Mouse (Mus musculus): ENCODE results near the gene Xpr1. TPM values are rescaled to one million over a fixed set of nuclear protein-coding genes. Genes with fewer than 3 reads are reported as not detected.
A peak's percentile ranks its signal among the peaks of the same experiment; 100 is the strongest.

Gene Xpr1
- total RNA-seq, 1 experiment from 2014 or later, result 27.5 TPM

DNA sequence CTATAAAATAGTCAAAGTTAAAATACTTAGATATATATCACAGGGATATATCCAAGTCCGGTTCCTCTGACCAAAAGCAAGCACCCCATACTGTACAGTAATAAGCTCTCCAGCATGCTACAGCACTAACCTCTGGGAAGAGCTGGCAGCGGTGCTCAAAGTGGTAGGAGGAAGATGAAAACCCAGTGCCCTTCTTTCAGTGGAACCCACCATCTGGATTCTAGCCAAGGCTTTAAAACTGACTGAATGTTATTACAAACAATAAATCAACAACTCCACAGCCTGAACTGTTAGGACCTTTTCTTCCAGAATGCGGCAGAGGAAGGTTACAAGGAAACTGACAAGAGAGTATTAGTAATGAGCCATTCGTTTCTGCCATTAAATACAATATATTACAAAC lies 1.8 kb downstream of the Xpr1 start:
- no peak for ATAC-seq (replicated peaks in 1 of 2; ENCODE audit: insufficient read depth in 1 of 2, low FRiP score in 2 of 2, low TSS enrichment in 1 of 2, low read depth in 1 of 2, poor library complexity in 2 of 2, severe bottlenecking in 2 of 2)

DNA sequence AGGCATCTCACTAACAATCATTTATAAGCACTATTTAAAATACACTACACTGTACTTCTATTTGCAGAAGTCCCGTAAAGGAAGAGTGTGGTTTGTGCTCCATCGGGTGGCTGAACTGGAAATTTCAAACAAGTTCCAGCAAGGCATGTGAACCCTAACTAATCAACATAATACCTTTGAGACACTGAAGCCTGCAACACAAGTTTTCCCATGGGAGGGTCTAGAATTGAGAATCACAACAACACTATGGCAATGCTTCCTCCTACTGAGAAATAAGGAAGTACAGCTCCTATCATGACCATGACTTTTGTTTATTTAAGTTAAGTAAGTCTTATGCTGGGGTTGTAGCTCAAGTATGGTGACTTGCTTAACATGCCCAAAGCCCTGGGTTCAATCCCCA lies 4.5 kb downstream of the Xpr1 start:
- peak in 1 of 2 experiments; percentile 27; a peak in 1 of 4 replicates for ATAC-seq (replicated peaks in 1 of 2; ENCODE audit: insufficient read depth in 1 of 2, low FRiP score in 2 of 2, low TSS enrichment in 1 of 2, low read depth in 1 of 2, poor library complexity in 2 of 2, severe bottlenecking in 2 of 2)

DNA sequence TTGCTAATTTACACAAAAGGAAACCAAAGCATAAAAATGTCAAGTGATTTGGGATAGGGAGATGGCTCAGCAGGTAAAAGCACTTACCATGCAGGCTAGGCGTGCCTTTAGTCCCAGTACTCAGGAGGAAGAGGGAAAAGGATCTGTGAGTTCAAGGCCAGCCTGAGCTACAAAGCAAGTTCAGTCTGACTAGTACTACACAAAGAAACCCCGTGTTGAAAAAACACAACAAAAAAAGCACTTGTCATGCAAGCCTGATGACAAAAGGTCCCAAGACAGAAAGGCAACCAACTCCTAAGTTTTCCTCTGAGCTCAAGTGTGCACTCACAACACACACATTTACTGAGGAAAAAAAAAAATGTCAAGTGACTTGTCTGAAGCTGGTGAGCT lies 8.6 kb downstream of the Xpr1 start:
- no peak for ATAC-seq (replicated peaks in 1 of 2; ENCODE audit: insufficient read depth in 1 of 2, low FRiP score in 2 of 2, low TSS enrichment in 1 of 2, low read depth in 1 of 2, poor library complexity in 2 of 2, severe bottlenecking in 2 of 2)

DNA sequence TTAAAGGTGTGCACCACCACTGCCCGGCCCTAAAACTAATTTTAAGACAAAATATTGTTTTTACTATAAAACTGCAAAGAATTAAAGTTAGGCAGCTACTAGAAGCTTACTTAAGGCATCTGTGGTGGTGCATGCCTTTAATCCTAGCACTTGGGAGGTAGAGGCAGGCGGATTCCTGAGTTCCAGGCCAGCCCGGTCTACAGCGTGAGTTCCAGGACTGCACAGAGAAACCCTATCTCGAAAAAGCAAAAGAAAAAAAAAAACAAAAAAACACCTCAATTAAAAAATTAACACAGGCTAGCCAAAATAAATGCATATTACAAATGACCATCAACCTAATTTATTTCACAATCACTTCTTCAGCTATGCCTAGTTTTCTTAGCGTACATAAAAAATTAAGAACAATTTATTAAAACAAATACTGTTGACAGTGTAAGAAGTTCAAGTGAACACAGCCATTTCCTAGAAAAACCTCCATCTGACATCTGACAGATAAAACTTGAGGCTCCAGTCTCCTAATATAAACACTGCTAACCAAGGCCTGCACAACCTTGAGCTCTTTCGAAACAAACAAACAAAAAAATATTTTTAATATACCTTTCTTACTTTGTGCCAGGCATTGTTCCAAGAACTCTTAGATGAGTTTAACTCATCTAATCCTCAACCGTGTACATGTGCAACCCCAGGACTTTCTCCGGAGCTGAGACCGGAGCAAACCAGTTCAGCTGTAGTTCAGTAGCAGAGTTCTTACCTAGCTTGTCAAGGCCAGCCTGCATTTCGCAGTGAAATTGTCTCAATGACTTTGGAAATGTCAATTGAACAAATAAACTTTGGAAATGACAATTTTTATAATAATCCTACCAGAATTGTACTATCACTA lies 9.3 kb downstream of the Xpr1 start:
- no peak for ATAC-seq (replicated peaks in 1 of 2; ENCODE audit: insufficient read depth in 1 of 2, low FRiP score in 2 of 2, low TSS enrichment in 1 of 2, low read depth in 1 of 2, poor library complexity in 2 of 2, severe bottlenecking in 2 of 2)

DNA sequence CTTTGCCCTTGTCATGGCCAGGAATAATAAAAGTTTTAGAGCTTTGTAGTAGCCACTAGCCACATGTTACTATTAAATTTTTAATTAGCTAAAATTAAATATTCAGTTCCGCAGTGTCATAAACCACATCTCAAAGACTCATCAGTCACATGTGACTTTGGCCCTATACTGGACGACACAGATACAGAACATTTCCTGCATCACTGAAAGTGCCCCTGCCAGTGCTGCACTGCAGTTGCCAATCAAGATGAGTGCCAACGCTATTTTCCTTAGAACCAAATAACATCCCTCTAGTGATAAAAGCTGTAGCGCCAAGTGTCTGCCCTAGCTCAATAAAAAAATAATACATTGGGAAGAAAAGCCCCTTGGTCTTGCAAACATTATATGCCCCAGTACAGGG lies 17.2 kb downstream of the Xpr1 start:
- ATAC-seq (replicated peaks in 1 of 2; ENCODE audit: insufficient read depth in 1 of 2, low FRiP score in 2 of 2, low TSS enrichment in 1 of 2, low read depth in 1 of 2, poor library complexity in 2 of 2, severe bottlenecking in 2 of 2), result no peak

DNA sequence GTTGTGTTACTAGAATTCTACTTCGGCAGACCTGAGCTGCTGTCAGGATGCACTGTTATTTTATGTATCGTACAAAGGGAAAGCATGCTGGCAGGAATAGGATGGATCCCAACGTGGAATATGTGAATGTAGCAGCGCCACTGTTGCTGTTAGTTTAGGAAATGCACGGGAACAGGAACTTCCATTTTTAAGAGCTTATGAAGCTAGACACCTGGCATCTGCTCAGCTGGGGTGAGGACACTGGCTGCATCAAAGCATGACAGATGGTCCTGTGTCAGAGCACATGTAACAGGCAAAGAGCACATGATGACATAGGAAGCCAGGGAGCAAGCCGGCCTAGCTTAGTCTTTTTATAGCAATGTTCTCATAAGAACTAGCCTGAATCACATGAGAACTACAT lies 22.4 kb downstream of the Xpr1 start:
- no peak for ATAC-seq (replicated peaks in 1 of 2; ENCODE audit: insufficient read depth in 1 of 2, low FRiP score in 2 of 2, low TSS enrichment in 1 of 2, low read depth in 1 of 2, poor library complexity in 2 of 2, severe bottlenecking in 2 of 2)

DNA sequence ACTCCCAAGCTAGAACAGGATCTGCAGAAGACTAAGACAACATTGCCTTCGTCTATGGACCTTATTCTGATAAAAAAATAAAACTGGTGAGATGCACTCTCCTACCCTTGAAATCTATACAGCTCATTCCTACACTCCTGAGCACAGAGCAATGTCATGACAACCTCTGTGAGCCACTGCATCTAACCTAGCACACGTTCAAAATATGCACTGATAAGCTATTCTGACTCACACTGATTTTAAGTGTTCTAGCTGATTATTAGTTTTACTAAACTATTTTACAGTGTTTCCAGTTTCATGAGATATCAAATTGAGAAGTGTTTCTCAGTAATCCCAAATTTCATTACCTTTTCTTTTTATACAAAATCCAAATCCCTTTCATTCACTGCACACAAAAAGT lies 23.2 kb downstream of the Xpr1 start:
- no peak for ATAC-seq (replicated peaks in 1 of 2; ENCODE audit: insufficient read depth in 1 of 2, low FRiP score in 2 of 2, low TSS enrichment in 1 of 2, low read depth in 1 of 2, poor library complexity in 2 of 2, severe bottlenecking in 2 of 2)

DNA sequence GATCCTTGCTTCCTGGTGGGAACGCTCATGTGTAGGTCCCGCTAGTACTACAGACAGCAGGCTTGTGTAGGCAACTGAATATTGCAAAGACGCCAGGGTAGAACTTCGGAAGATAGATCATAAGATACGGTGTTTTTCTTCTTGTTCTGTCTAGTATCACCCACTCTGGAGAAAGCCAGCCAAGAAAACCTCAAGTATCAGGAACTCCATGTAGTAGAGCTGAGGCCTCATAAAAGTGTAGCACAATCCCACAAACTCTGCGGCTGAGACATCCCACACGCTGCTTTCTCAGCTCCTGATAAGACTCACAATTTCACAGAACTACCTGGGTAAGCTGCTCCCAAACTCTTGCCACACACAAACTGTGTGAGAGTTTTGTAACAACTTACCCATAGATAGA lies 24.4 kb downstream of the Xpr1 start:
- no peak for ATAC-seq (replicated peaks in 1 of 2; ENCODE audit: insufficient read depth in 1 of 2, low FRiP score in 2 of 2, low TSS enrichment in 1 of 2, low read depth in 1 of 2, poor library complexity in 2 of 2, severe bottlenecking in 2 of 2)

DNA sequence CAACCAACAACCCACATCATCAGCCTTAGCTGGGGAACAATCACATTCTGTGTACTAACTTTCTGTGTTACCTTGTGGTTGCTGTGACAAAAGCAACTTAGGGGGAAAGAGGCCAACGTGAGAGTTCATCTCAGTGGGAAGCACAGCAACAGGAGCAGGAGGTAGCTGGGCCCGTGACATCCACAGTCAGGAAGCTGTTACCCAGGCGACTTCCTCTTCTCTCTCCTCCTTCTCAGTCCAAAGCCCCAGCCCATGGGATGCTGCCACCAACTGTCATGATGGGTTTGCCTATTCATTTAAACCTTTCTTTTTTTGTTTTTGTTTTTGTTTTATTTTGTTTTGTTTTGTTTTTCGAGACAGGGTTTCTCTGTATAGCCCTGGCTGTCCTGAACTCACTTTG lies 25.7 kb downstream of the Xpr1 start:
- peak; percentile 53 to 76; a peak in 2 of 4 replicates for ATAC-seq (replicated peaks in 1 of 2; ENCODE audit: insufficient read depth in 1 of 2, low FRiP score in 2 of 2, low TSS enrichment in 1 of 2, low read depth in 1 of 2, poor library complexity in 2 of 2, severe bottlenecking in 2 of 2)

DNA sequence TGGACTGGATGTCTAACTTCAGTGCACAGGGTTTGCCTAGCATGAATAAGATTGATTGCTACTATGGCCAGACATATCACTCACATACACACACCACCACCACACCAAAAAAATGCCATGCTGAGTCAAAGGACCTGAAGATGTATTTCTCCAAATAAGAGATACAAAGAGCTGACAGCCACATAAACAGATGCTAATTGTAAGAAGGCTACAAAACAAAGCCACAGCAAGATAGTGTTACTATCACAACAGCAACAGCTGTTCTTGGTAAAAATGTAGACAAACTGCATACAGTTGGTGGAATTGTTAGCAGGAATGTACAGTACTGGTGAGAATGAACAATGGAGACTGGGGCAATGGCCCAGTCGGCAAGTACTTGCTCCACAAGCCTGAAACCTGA lies 28.8 kb downstream of the Xpr1 start:
- ATAC-seq (replicated peaks in 1 of 2; ENCODE audit: insufficient read depth in 1 of 2, low FRiP score in 2 of 2, low TSS enrichment in 1 of 2, low read depth in 1 of 2, poor library complexity in 2 of 2, severe bottlenecking in 2 of 2), result no peak

DNA sequence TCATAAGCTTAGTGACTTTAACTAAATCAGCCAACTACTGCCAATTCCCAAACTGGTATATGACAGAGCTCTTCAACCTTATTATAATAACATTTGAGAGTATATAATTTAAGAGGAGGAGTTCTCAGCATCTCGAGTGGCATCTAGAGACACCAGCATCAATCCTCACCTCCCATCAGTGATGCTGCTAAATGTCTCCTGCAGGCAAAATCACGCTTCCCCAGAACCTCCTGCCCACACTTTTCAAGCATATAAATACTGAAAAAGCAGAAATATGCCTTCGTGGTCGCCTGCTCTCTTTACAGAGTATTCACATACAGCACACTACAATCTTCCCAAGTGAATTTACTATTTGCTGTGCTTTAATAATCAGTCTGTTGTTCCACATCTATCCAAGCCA lies 30.7 kb downstream of the Xpr1 start:
- ATAC-seq (replicated peaks in 1 of 2; ENCODE audit: insufficient read depth in 1 of 2, low FRiP score in 2 of 2, low TSS enrichment in 1 of 2, low read depth in 1 of 2, poor library complexity in 2 of 2, severe bottlenecking in 2 of 2), result no peak

DNA sequence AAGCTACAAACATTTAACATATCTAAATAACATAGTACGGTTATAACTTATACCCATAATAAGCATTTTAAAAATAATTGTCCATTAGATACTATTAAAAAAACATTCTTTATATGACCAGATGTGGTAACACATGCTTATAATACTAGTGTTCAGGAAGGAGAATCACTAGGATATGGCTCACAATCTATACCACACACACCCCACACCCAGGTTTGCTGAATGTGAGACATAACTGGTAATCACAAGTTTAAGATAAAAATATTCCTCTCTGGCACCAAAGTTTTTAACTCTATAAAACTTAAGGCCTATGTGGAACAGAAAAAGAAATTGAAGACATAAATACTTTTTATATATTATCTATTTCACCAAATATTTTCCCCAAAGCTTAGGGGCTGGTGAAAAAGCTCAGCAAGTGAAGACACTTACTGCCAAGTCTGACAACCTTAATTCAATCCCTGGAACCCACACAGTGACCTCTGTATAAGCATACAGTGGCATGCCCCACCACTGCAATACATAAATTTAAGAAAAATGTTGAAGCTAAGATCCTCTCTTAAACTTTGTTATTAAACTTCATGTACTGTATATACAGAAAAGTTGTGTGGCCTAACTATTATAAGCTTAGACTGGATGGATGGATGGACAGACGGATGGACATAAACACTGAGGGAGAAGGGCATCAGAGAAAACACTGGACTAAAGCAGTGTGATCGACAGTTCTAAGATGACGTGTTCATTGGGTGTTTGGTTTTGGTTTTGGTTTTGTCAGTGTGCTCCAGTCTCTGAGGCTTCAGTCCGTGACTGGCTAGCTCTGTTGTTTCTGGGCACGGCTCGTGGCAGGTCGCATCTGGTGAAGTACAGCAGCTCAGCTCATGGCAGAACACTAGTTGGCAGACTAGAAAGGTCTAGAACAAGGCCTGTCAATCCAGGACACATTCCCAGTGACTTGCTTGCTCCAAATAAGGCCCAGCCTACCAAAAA lies 33.6 kb downstream of the Xpr1 start:
- no peak for ATAC-seq (replicated peaks in 1 of 2; ENCODE audit: insufficient read depth in 1 of 2, low FRiP score in 2 of 2, low TSS enrichment in 1 of 2, low read depth in 1 of 2, poor library complexity in 2 of 2, severe bottlenecking in 2 of 2)

DNA sequence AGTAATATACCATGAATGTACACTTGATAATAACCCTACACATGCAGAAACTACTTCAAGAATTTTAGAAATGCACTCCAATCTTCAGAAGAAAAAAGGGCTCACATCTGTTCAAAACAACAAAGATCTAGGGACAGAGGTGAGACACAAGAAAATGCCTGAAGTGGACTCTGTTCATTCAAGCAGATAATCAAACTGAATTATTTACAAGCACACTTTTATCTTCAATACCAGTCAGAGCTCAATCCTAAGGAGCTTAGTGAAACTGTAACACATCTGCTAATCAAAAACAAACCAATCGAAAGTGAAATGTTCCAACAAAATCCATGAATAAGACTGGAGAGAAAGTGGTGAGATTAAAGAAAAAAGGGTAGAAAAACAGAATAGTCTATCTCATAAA lies 35.3 kb downstream of the Xpr1 start:
- ATAC-seq (replicated peaks in 1 of 2; ENCODE audit: insufficient read depth in 1 of 2, low FRiP score in 2 of 2, low TSS enrichment in 1 of 2, low read depth in 1 of 2, poor library complexity in 2 of 2, severe bottlenecking in 2 of 2), result no peak

DNA sequence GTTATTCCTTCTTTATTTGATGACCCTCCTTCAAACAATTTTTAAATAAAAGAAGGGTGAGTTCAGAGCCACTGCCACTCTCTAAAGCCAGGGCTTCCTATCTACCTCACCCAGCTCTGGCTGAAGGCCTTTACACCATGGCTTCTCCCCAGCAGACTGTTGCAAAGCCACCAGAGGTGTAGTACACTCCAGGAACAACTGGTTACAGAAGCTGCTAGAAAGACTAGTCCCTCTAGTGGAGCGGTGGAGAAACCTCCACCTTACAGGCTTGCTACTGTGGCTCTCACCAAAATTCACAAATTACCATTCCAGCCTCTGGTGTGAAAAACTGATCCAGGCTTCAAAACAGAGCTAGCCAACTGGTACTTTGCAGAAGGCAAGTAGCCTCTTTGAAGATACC lies 37.9 kb downstream of the Xpr1 start:
- no peak for ATAC-seq (replicated peaks in 1 of 2; ENCODE audit: insufficient read depth in 1 of 2, low FRiP score in 2 of 2, low TSS enrichment in 1 of 2, low read depth in 1 of 2, poor library complexity in 2 of 2, severe bottlenecking in 2 of 2)

DNA sequence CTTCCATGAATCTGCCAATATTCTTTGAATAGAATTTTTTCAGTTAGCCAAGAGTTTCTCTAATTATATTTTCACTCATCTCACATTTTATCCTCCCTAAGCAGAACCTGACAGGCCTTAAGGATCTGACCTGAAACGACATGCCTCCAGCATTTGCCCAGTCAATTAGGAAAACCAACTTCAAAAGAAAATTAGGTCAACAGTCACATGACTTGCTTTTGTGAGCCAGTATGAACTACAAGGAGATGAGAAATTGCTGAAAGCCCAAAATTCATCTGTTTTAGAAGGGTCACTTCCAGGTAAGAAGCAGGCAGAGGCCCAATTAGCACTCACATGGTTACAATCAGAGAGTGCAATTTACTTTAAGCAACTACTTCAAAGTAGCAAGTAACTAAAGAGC lies 44.4 kb downstream of the Xpr1 start:
- ATAC-seq (replicated peaks in 1 of 2; ENCODE audit: insufficient read depth in 1 of 2, low FRiP score in 2 of 2, low TSS enrichment in 1 of 2, low read depth in 1 of 2, poor library complexity in 2 of 2, severe bottlenecking in 2 of 2), result no peak

DNA sequence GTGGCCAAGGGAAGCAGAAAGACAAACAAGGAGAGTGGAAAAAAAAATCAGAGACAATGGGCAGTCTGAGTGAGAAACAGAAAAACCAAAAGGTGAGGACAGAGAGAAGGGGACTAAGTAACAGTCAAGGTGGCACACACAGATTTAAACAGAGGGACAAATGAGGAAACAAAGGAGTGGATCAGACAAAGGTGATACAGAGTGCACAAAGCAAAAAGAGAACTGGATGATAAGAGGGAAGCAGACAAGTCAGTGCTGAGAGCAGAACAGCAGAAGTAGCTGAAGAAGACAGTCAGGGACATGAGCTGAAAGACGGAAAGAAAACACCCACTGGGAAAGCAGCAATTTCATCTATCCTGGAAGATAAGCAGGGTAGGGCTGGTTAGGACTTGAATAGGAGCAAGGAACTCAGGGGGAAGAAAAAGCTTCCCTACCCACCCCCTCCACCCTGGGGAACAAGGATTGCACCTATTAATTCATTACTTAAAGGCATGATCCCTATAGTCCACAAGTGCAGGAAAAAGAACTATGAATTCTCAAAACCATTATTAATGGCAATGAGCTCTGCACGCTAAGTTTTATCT lies 47.0 kb downstream of the Xpr1 start:
- ATAC-seq (replicated peaks in 1 of 2; ENCODE audit: insufficient read depth in 1 of 2, low FRiP score in 2 of 2, low TSS enrichment in 1 of 2, low read depth in 1 of 2, poor library complexity in 2 of 2, severe bottlenecking in 2 of 2), result no peak

DNA sequence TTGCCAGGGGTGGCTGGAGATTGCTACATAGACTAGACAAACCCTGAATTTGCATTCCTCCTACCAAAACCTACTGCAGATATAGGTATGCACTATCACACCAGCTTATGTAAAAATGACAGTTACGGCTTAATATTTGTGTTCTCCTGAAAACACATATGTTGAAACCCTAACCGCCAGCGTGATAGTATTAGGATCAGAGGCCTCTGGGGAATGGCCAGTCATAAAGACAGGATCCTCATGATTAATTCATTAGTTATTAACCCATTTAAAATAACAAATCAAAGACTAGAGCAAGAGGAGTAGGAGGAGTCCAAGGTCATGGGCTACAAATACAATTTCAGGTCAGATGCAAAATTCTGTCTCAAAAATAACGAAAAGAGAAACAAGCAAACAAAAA lies 50.8 kb downstream of the Xpr1 start:
- no peak for ATAC-seq (replicated peaks in 1 of 2; ENCODE audit: insufficient read depth in 1 of 2, low FRiP score in 2 of 2, low TSS enrichment in 1 of 2, low read depth in 1 of 2, poor library complexity in 2 of 2, severe bottlenecking in 2 of 2)
